Mouse (Mus musculus): ENCODE data around the gene Zfp668. TPM values are rescaled to one million over a fixed set of nuclear protein-coding genes. Genes with fewer than 3 reads are reported as not detected.
"Not testable (repeated sequence)": the region's sequence is repeated elsewhere in the genome, so short reads cannot be mapped to it uniquely, and the experiment has no call there.

The Zfp668 gene
- total RNA-seq, 2 experiments from 2014 or later, result 3.8 to 5.5 TPM

- intact Hi-C loops (cut with DNase I), result no loop called here
- DNase-seq, result peak; percentile 65 to 79
Measured at GRCm38 (mm10) chr7:127896384-127896783, 19.8 kb upstream of the Zfp668 start.

GRCm38 (mm10) chr7:127895891-127896290, 19.3 kb upstream of the Zfp668 start:
- intact Hi-C loops (cut with DNase I), result loop anchor here (2.0 kb wide), 1 partner anchor 51 kb away; no protein-coding TSS in a partner anchor

GRCm38 (mm10) chr7:127895442-127895841, 18.8 kb upstream of the Zfp668 start, which contains the start of the genes Gm21974 and Vkorc1:
Gm21974 (minus strand) TSS chr7:127895454.
Vkorc1 (minus strand) TSS chr7:127895617.
- peak; percentile 94 for DNase-seq
- intact Hi-C loops (cut with DNase I), result loop anchor here (2.0 kb wide), 1 partner anchor 51 kb away; no protein-coding TSS in a partner anchor

More at GRCm38 (mm10) chr7:127895891-127896290, 19.3 kb upstream of the Zfp668 start:
- DNase-seq, result not testable (repeated sequence)

GRCm38 (mm10) chr7:127894480-127894879, 17.9 kb upstream of the Zfp668 start:
- DNase-seq, result no peak
- intact Hi-C loops (cut with DNase I), result loop anchor here (2.0 kb wide), 1 partner anchor 50 kb away; no protein-coding TSS in a partner anchor

- intact Hi-C loops (cut with DNase I), result no loop called here
- no peak for DNase-seq
Measured at GRCm38 (mm10) chr7:127890798-127891197, 14.2 kb upstream of the Zfp668 start, which contains the start of gene Prss53. Prss53 (minus strand) TSS chr7:127890970.

GRCm38 (mm10) chr7:127888821-127889220, 12.2 kb upstream of the Zfp668 start:
- no peak for DNase-seq
- intact Hi-C loops (cut with DNase I), result no loop called here

- no peak for DNase-seq
- intact Hi-C loops (cut with DNase I), result no loop called here
Measured at GRCm38 (mm10) chr7:127887781-127888180, 11.2 kb upstream of the Zfp668 start.

GRCm38 (mm10) chr7:127887191-127887590, 10.6 kb upstream of the Zfp668 start:
- intact Hi-C loops (cut with DNase I), result no loop called here
- DNase-seq, result no peak

- intact Hi-C loops (cut with DNase I), result no loop called here
- no peak for DNase-seq
Measured at GRCm38 (mm10) chr7:127886551-127886950, 9.9 kb upstream of the Zfp668 start.

GRCm38 (mm10) chr7:127885951-127886350, 9.3 kb upstream of the Zfp668 start:
- intact Hi-C loops (cut with DNase I), result no loop called here
- peak; percentile 79 to 80 for DNase-seq

- no peak for DNase-seq
- intact Hi-C loops (cut with DNase I), result no loop called here
Measured at GRCm38 (mm10) chr7:127880431-127880830, 3.8 kb upstream of the Zfp668 start.

GRCm38 (mm10) chr7:127879301-127879700, 2.7 kb upstream of the Zfp668 start:
- DNase-seq, result no peak
- intact Hi-C loops (cut with DNase I), result loop anchor here (5.0 kb wide), 1 partner anchor 102 kb away; the partner anchor contains the start of gene Setd1a

GRCm38 (mm10) chr7:127876041-127876466, 574 bp downstream of the Zfp668 start, which contains the start of gene Zfp646:
Zfp646 (plus strand) TSS chr7:127876221.
- DNase-seq, result peak; percentile 79 to 80
- intact Hi-C loops (cut with DNase I), result loop anchor here (1.0 to 5.0 kb wide), 2 partner anchors 76 to 99 kb away; partner anchors contain the start of genes Hsd3b7 and Setd1a

GRCm38 (mm10) chr7:127875627-127876001, 1.0 kb downstream of the Zfp668 start:
- intact Hi-C loops (cut with DNase I), result loop anchor here (1.0 to 5.0 kb wide), 3 partner anchors 31 to 98 kb away; partner anchors contain the start of genes Hsd3b7 and Setd1a
- DNase-seq, result peak; percentile 93

- no peak for DNase-seq
- intact Hi-C loops (cut with DNase I), result loop anchor here (2.0 to 5.0 kb wide), 2 partner anchors 30 to 98 kb away; partner anchors contain the start of gene Setd1a
Measured at GRCm38 (mm10) chr7:127874812-127875626, 1.6 kb downstream of the Zfp668 start.

- intact Hi-C loops (cut with DNase I), result no loop called here
- no peak for DNase-seq
Measured at GRCm38 (mm10) chr7:127870136-127870821, 6.3 kb downstream of the Zfp668 start.

- intact Hi-C loops (cut with DNase I), result loop anchor here (2.0 kb wide), 1 partner anchor 22 kb away; no protein-coding TSS in a partner anchor
- DNase-seq, result peak; percentile 46 to 64
Measured at GRCm38 (mm10) chr7:127869149-127869810, 7.3 kb downstream of the Zfp668 start.

- DNase-seq, result no peak
- intact Hi-C loops (cut with DNase I), result loop anchor here (2.0 kb wide), 1 partner anchor 21 kb away; no protein-coding TSS in a partner anchor
Measured at GRCm38 (mm10) chr7:127867641-127868040, 9.0 kb downstream of the Zfp668 start.

GRCm38 (mm10) chr7:127866434-127866833, 10.2 kb downstream of the Zfp668 start:
- no peak for DNase-seq
- intact Hi-C loops (cut with DNase I), result no loop called here

GRCm38 (mm10) chr7:127858258-127858657, 18.4 kb downstream of the Zfp668 start:
- no peak for DNase-seq
- intact Hi-C loops (cut with DNase I), result no loop called here
